Mouse (Mus musculus) lung, embryonic 15.5 days (tissue): ENCODE measurements around the gene Olfr710. TPM values are rescaled to one million over a fixed set of nuclear protein-coding genes. Genes with fewer than 3 reads are reported as not detected.
"Not testable (repeated sequence)": the region's sequence is repeated elsewhere in the genome, so short reads cannot be mapped to it uniquely, and the experiment has no call there.

Experiments
- ATAC-seq: fragments of 200-750 bp; cut with Nextera tagmentation; 2 replicates; pipeline ENCODE4 v1.8.0; 2017; ENCODE audit warnings: moderate number of reproducible peaks, borderline replicate concordance; ENCODE audit not compliant: low FRiP score, low TSS enrichment; ENCODE audit errors: extremely low read depth
- H3K27ac ChIP-seq: fragments of 300-500 bp; sonication (generic); 2 replicates; pipeline ENCODE4 v1.5.1; 2015; ENCODE audit warnings: moderate library complexity, mild to moderate bottlenecking, inconsistent platforms
- H3K27me3 ChIP-seq: fragments of 300-500 bp; sonication (generic); 2 replicates; pipeline ENCODE4 v1.6.1; 2015; ENCODE audit warnings: inconsistent platforms
- H3K36me3 ChIP-seq: fragments of 300-500 bp; sonication (generic); 2 replicates; pipeline ENCODE4 v1.6.1; 2015; ENCODE audit warnings: inconsistent platforms
- H3K4me1 ChIP-seq: fragments of 300-500 bp; sonication (generic); 2 replicates; pipeline ENCODE4 v1.6.1; 2015; ENCODE audit warnings: inconsistent platforms
- H3K4me2 ChIP-seq: fragments of 300-500 bp; sonication (generic); 2 replicates; pipeline ENCODE4 v1.6.1; 2015; ENCODE audit warnings: inconsistent platforms, mild to moderate bottlenecking, moderate library complexity
- H3K4me3 ChIP-seq: fragments of 300-500 bp; sonication (generic); 2 replicates; pipeline ENCODE4 v1.5.1; 2015; ENCODE audit warnings: mild to moderate bottlenecking, inconsistent platforms
- H3K9ac ChIP-seq: fragments of 300-500 bp; sonication (generic); 2 replicates; pipeline ENCODE4 v1.6.1; 2015; ENCODE audit warnings: inconsistent platforms
- H3K9me3 ChIP-seq: fragments of 300-500 bp; sonication (generic); 2 replicates; pipeline ENCODE4 v1.6.1; 2016; ENCODE audit warnings: inconsistent platforms
- WGBS: fragments of 180-500 bp; shearing (Covaris S2); methylation state at CpG from one replicate; pipeline ENCODE4 v1.1.7; 2015; 5-methylcytosine and 5-hydroxymethylcytosine counted together
- polyA plus RNA-seq: library from polyadenylated mRNA; unstranded; fragments of >200 nt; fragmentation: Nextera tagmentation; extraction: Ambion mirVana; gene quantifications from 2 replicates; pipeline ENCODE4 v1.2.1, GENCODE M21; 2015

Gene Olfr710
- not detected in 2 replicates for polyA plus RNA-seq

DNA sequence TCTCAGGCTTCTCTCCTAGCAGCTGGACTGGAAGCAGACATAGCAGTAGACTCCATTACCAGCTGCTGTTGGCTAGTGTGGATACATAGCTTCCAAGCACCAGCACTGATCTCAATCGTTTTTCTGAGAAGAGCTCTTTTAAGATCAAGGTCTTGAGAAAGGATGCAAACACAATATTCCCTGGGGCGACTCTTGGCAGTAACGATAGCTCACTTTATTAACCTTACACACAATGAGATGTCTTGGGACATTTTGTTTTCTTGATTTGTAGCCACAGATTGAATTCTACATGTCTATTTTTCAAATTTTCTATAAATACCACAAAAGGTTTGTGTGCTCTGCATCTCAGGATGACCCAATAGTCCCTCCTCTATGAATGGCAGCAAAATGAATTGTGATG lies at the start of gene Olfr710:
Gene Olfr710, minus strand, starts transcription at position 101 of the 400 bp plus-strand sequence.
- Histone ChIP-seq H3K4me2 (no peak within 1 kb of the TSS), H3K9me3 (no peaks in the 10 kb centered on the region), H3K9ac (no peak within 1 kb of the TSS), H3K27ac (no peak within 1 kb of the TSS), H3K4me1 (no peaks in the 10 kb centered on the region), H3K4me3 (no peak within 1 kb of the TSS), H3K27me3 (no peaks in the 10 kb centered on the region), H3K36me3 (no peaks in the 10 kb centered on the region)
- 72% methylated on average over 3 of the region's 3 CpGs for WGBS
- no peak for ATAC-seq

DNA sequence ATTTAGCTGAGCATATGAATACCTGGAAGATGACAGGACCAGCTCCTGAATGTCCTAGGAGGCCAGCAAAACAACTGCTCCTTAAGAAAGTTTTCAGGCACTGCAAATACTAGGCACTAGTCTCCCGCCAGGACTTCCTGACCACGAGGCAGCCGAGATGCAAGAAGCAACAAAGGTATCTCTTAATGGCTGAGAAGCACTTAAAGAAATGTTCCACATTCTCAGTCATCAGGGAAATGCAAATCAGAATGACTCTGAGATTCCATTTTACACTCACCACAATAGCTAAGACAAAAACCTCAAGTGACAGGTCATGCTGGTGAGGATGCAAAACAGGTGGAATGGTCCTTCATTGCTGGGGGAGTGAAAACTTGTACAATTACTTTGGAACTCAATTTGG lies 37.1 kb upstream of the Olfr710 start:
- Histone ChIP-seq H3K4me1 (no peaks in the 10 kb centered on the region), H3K9ac (no peak overlapping the region), H3K9me3 (no peaks in the 10 kb centered on the region), H3K36me3 (no peaks in the 10 kb centered on the region), H3K4me3 (no peak overlapping the region), H3K27me3 (no peaks in the 10 kb centered on the region), H3K4me2 (no peak overlapping the region), H3K27ac (no peak overlapping the region)
- ATAC-seq = no peak
- 83% methylated on average over 3 of the region's 3 CpGs for WGBS

- H3K4me3 ChIP-seq = no peak within 1 kb of the TSS
- no peak within 1 kb of the TSS for H3K27ac ChIP-seq
- no peaks in the 10 kb centered on the region for H3K36me3 ChIP-seq
- H3K4me1 ChIP-seq = no peaks in the 10 kb centered on the region
- H3K4me2 ChIP-seq = no peak within 1 kb of the TSS
- no peaks in the 10 kb centered on the region for H3K9me3 ChIP-seq
- WGBS = 50% methylated on average over 1 of the region's 1 CpGs
- H3K27me3 ChIP-seq = no peaks in the 10 kb centered on the region
- ATAC-seq = no peak
- H3K9ac ChIP-seq = no peak within 1 kb of the TSS
Measured at GRCm38 (mm10) chr7:106975353-106975752, 27.2 kb upstream of the Olfr710 start, which contains the start of gene Olfr711. Olfr711 (minus strand) TSS chr7:106975453.

DNA sequence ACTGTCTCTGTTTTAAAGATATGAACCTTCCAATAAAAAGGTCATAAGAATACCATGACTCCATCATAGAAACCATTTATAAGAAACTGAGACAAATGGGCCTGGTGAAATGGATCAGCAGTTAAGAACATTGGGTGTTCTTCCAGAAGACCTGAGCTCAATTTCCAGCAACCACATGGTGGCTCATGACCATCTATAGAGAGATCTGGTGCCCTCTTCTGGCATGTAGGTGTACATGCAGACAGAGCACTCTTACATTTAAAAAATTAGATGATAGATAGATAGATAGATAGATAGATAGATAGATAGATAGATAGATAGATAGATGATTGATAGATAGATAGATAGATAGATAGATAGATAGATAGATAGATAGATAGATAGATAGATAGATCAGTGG lies 19.4 kb upstream of the Olfr710 start:
- H3K9me3 ChIP-seq, H3K36me3 ChIP-seq, ATAC-seq, H3K4me2 ChIP-seq, H3K4me1 ChIP-seq, H3K27me3 ChIP-seq, H3K9ac ChIP-seq, H3K4me3 ChIP-seq, H3K27ac ChIP-seq: not testable (repeated sequence)

DNA sequence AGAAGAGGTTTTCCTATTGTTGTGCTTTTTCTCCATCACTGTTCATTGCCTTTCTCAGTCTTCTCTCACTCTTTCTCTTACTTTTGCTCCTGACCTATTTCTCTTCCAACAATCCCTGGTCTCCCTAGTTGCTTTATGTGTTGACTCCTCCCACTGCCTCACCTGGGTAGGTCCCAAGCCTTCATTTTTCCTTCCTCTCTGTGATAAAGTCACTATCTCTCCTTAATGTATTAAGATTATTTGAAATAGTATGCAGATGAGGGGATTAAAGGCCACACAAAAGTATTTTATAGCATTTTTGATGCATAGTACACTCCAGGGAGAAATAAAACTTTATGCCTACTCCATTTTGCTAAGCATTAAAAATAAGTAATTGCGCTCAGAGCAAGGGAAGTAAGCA lies 15.7 kb upstream of the Olfr710 start, which contains the start of gene Olfr6:
Gene Olfr6, minus strand, starts transcription at position 101 of the 400 bp plus-strand sequence.
- WGBS = 77% methylated on average over 1 of the region's 1 CpGs
- no peaks in the 10 kb centered on the region for H3K9me3 ChIP-seq

DNA sequence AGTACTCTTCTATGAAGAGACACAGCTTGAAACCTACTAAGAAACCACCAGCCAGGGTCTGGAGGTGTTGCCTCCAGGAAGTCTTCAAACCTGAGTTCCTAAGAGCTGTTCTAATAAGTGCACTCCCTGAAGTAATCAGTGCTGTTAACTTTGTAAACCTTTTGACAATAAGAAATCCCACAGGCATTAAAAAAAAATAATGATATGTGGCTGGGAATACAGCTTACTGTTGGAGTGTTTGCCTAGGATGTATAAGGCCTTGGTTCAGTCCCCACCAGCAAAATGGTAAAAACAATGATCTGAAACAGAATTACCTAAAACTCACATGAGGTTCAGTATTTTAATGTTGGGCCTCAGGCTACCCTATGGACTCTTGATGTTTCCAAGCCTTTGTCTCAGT lies 16.0 kb downstream of the Olfr710 start, which contains the start of gene Olfr709-ps1:
Gene Olfr709-ps1, minus strand, starts transcription at position 101 of the 400 bp plus-strand sequence.
- Histone ChIP-seq H3K9ac (no peak within 1 kb of the TSS), H3K27ac (no peak within 1 kb of the TSS), H3K4me3 (no peak within 1 kb of the TSS), H3K27me3 (no peaks in the 10 kb centered on the region), H3K4me2 (no peak within 1 kb of the TSS), H3K4me1 (no peaks in the 10 kb centered on the region), H3K36me3 (no peaks in the 10 kb centered on the region), H3K9me3 (no peaks in the 10 kb centered on the region)
- no peak for ATAC-seq

More for the DNA sequence above, 15.7 kb upstream of the Olfr710 start, which contains the start of gene Olfr6:
- Histone ChIP-seq H3K4me2 (no peak within 1 kb of the TSS), H3K4me1 (no peaks in the 10 kb centered on the region), H3K27ac (no peak within 1 kb of the TSS), H3K27me3 (no peaks in the 10 kb centered on the region), H3K9ac (no peak within 1 kb of the TSS), H3K4me3 (no peak within 1 kb of the TSS), H3K36me3 (no peaks in the 10 kb centered on the region)
- ATAC-seq = no peak

DNA sequence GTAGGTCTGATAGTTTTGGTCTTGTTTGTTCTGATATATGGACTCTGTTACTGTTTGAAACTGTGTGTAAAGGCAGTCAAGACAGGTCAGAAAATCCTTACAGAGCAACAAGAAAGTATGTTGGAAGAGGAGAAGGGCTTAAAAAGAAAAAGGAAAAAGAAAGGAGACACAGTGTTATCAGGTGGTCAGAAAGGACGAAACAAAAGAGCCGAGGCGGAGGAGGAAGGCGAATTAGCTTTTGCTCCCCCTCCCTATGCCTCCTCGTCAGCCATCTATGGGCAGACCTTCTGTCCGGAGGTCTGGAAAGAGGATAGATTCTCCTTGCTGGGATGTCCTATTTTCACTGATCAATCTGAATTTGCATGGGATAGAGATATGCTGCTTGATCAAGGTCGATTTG lies 27.2 kb downstream of the Olfr710 start:
- H3K9me3 ChIP-seq, H3K36me3 ChIP-seq, ATAC-seq, H3K9ac ChIP-seq, H3K4me2 ChIP-seq, H3K27me3 ChIP-seq, H3K4me1 ChIP-seq, H3K27ac ChIP-seq, H3K4me3 ChIP-seq: not testable (repeated sequence)
- 67% methylated on average over 7 of the region's 7 CpGs for WGBS

DNA sequence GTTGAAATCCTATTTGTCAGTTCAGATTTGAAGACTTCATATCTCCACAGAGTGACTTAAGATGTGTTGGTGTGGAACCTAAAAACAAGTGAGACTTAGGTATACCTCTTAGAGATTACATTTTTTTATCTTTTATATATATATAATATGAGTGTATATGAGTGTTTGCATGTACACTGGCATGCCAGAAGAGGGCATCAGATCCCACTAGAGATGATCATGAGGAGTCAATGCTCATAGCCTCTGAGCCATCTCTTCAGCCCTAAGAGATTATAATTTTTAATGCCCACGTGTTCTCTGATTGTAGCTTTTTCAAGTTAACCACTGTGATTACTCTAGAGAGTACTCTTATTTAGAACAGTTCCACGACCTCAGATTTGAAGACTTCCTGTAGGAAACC lies 40.4 kb downstream of the Olfr710 start, which contains the start of gene Olfr1532-ps1:
Gene Olfr1532-ps1, plus strand, starts transcription at position 326 of the 400 bp plus-strand sequence.
- H3K9ac ChIP-seq = no peak within 1 kb of the TSS
- ATAC-seq = no peak
- no peaks in the 10 kb centered on the region for H3K9me3 ChIP-seq
- no peak within 1 kb of the TSS for H3K4me3 ChIP-seq
- 61% methylated on average over 2 of the region's 2 CpGs for WGBS
- no peaks in the 10 kb centered on the region for H3K36me3 ChIP-seq
- H3K4me2 ChIP-seq = no peak within 1 kb of the TSS
- no peaks in the 10 kb centered on the region for H3K27me3 ChIP-seq
- no peak within 1 kb of the TSS for H3K27ac ChIP-seq
- H3K4me1 ChIP-seq = no peaks in the 10 kb centered on the region

- not testable (repeated sequence) for H3K9ac ChIP-seq, H3K4me2 ChIP-seq, H3K4me1 ChIP-seq, ATAC-seq, H3K27me3 ChIP-seq, H3K4me3 ChIP-seq, H3K36me3 ChIP-seq, H3K9me3 ChIP-seq, H3K27ac ChIP-seq
- WGBS = 83% methylated on average over 3 of the region's 3 CpGs
Measured at GRCm38 (mm10) chr7:106901141-106901540, 47.0 kb downstream of the Olfr710 start, which contains the start of gene Olfr707. Olfr707 (minus strand) TSS chr7:106901241.

Other genes with a start within 250 kb of the Olfr710 start
- gene Olfr695, start 231.9 kb downstream of the Olfr710 start, polyA plus RNA-seq = not detected in 2 replicates
- gene Olfr697, start 205.9 kb downstream of the Olfr710 start, polyA plus RNA-seq = not detected in 2 replicates
- gene Olfr698, start 192.9 kb downstream of the Olfr710 start, polyA plus RNA-seq = not detected in 2 replicates
- gene Olfr699, start 155.1 kb downstream of the Olfr710 start, polyA plus RNA-seq = not detected in 2 replicates
- not detected in 2 replicates for gene Olfr700, start 139.5 kb downstream of the Olfr710 start, polyA plus RNA-seq
- gene Olfr701, start 134.2 kb downstream of the Olfr710 start, polyA plus RNA-seq = not detected in 2 replicates
- gene Olfr702, start 114.4 kb downstream of the Olfr710 start, polyA plus RNA-seq = not detected in 2 replicates
- not detected in 2 replicates for gene Olfr703, start 105.0 kb downstream of the Olfr710 start, polyA plus RNA-seq
- not detected in 2 replicates for gene Olfr704, start 85.1 kb downstream of the Olfr710 start, polyA plus RNA-seq
- not detected in 2 replicates for gene Olfr705, start 71.4 kb downstream of the Olfr710 start, polyA plus RNA-seq
- gene Olfr706, start 60.1 kb downstream of the Olfr710 start, polyA plus RNA-seq = not detected in 2 replicates
- gene Olfr707, start 47.1 kb downstream of the Olfr710 start, polyA plus RNA-seq = not detected in 2 replicates
- gene Olfr1532-ps1, start 40.3 kb downstream of the Olfr710 start, polyA plus RNA-seq = not detected in 2 replicates
- not detected in 2 replicates for gene Olfr709-ps1, start 16.1 kb downstream of the Olfr710 start, polyA plus RNA-seq
- gene Olfr6, start 15.6 kb upstream of the Olfr710 start, polyA plus RNA-seq = not detected in 2 replicates
- not detected in 2 replicates for gene Olfr711, start 27.1 kb upstream of the Olfr710 start, polyA plus RNA-seq
- gene Olfr2, start 57.8 kb upstream of the Olfr710 start, polyA plus RNA-seq = not detected in 2 replicates
- gene Olfr713, start 82.9 kb upstream of the Olfr710 start, polyA plus RNA-seq = not detected in 2 replicates
- gene Olfr714, start 122.7 kb upstream of the Olfr710 start, polyA plus RNA-seq = not detected in 2 replicates
- not detected in 2 replicates for gene Olfr17, start 144.9 kb upstream of the Olfr710 start, polyA plus RNA-seq
- not detected in 2 replicates for gene Olfr715b, start 162.1 kb upstream of the Olfr710 start, polyA plus RNA-seq
- not detected in 2 replicates for gene Olfr715, start 182.8 kb upstream of the Olfr710 start, polyA plus RNA-seq
- gene Olfr716, start 190.0 kb upstream of the Olfr710 start, polyA plus RNA-seq = not detected in 2 replicates
- gene Nlrp14, start 218.7 kb upstream of the Olfr710 start, polyA plus RNA-seq = not detected in 2 replicates